Mouse (Mus musculus) testis, adult 2 months (tissue): ENCODE measurements around the gene A430078G23Rik. TPM values are rescaled to one million over a fixed set of nuclear protein-coding genes. Genes with fewer than 3 reads are reported as not detected.

ENCODE experiments used
- H3K27ac ChIP-seq: fragments of 200-500 bp; 2 replicates; pipeline ENCODE4 v1.5.1; 2012; ENCODE audit warnings: low read depth, low read length; ENCODE audit not compliant: control insufficient read depth, insufficient read depth
- H3K27me3 ChIP-seq: fragments of 200-500 bp; 2 replicates; pipeline ENCODE4 v1.6.1; 2012; ENCODE audit warnings: mild to moderate bottlenecking, low read length, moderate library complexity; ENCODE audit not compliant: control insufficient read depth, insufficient read depth
- H3K36me3 ChIP-seq: fragments of 200-500 bp; 2 replicates; pipeline ENCODE4 v1.6.1; 2012; ENCODE audit warnings: mild to moderate bottlenecking, low read length; ENCODE audit not compliant: control insufficient read depth, insufficient read depth
- H3K4me1 ChIP-seq: fragments of 200-500 bp; 2 replicates; pipeline ENCODE4 v1.6.1; 2012; ENCODE audit warnings: low read length; ENCODE audit not compliant: control insufficient read depth, insufficient read depth
- H3K4me3 ChIP-seq: fragments of 200-500 bp; 2 replicates; pipeline ENCODE4 v1.5.1; 2012; ENCODE audit warnings: low read depth, mild to moderate bottlenecking, low read length, moderate library complexity, mixed read lengths; ENCODE audit not compliant: control insufficient read depth
- CTCF ChIP-seq: fragments of 200-500 bp; IDR thresholded peaks from 2 replicates; pipeline ENCODE4 v1.5.1; 2012; ENCODE audit warnings: low read depth, mild to moderate bottlenecking, inconsistent platforms, low read length, moderate library complexity; ENCODE audit not compliant: control insufficient read depth, insufficient read depth, insufficient replicate concordance
- POLR2A ChIP-seq: fragments of 200-500 bp; IDR thresholded peaks from 2 replicates; pipeline ENCODE4 v1.6.1; 2012; ENCODE audit warnings: low read depth, mild to moderate bottlenecking, inconsistent platforms, low read length, moderate library complexity; ENCODE audit not compliant: control insufficient read depth
- polyA plus RNA-seq: library from polyadenylated mRNA; depleted of rRNA; stranded (reverse); fragments of >200 nt; gene quantifications from 2 replicates; pipeline ENCODE4 v1.2.3, GENCODE M21; 2012

A430078G23Rik gene
- polyA plus RNA-seq, 1 experiment: 0.46 TPM

DNA sequence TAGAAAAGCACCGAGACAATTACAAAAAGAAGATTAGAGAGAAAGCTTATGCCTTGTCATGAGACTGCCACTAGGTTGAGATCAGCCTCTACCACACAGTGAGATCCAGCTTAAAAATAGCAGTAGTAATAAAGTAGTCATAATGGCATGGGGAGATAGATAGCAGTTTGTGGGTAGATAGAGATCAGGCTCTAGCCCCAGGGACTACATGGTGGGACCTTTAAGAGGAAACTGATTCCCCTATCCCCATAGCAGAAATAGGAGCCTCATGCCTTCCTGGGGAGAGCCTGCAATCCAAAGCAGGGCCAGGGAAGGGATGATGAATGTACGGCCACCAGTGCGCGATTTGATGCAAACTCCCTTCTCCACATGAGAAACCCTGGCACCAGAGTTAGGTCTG is 62.0 kb downstream of the A430078G23Rik start:
- no peaks in the 10 kb centered on the region for H3K36me3 ChIP-seq
- no peak overlapping the region for H3K27ac ChIP-seq
- H3K4me3 ChIP-seq: no peak overlapping the region
- no peaks in the 10 kb centered on the region for H3K27me3 ChIP-seq
- no peak for TF ChIP-seq CTCF
- TF ChIP-seq POLR2A: no peak
- H3K4me1 ChIP-seq: peaks cover 5% of the 10 kb centered on the region; the same call in 1 of the 2 replicates

DNA sequence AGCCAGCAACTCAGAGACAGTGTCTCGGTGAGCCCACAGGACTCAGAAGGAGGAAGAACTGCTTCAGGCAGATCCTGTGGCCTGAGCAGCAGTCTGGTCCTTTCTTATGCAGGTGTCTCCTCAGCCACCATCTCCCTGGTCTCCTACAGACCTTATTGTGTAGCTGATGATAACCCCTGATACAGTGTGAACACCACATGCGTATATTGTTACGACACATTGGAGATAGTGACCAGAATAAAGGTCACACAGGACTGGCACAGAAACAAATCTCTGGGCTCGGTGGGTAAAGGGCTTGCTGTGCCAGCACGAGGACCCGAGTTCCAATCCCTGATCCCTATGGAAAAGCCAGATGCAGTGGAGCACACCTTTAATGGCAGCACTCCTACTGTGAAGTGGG is 62.4 kb downstream of the A430078G23Rik start:
- no peak overlapping the region for H3K27ac ChIP-seq

DNA sequence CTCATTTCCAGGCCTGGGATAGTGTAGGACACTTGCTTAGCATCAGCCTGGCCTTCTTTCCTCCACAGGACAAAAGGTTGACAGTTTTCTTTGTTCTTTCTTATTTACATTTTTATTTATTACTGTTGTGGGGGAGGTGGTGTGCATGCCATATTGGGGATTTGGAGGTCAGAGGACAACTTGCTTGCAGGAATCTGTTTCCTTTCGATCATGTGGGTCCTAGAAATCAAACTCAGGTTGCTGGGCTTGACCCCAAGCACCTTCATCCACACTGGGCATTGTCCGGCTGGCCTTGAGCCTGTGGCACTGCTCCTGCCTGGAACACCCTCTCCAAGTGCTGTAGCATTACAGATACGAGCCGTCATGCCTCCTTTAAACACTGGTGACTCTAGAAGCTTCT is 63.6 kb downstream of the A430078G23Rik start:
- H3K4me3 ChIP-seq: no peak overlapping the region
- no peaks in the 10 kb centered on the region for H3K36me3 ChIP-seq
- H3K27me3 ChIP-seq: no peaks in the 10 kb centered on the region
- no peak for TF ChIP-seq CTCF
- no peak for TF ChIP-seq POLR2A
- H3K4me1 ChIP-seq: no peaks in the 10 kb centered on the region
- H3K27ac ChIP-seq: no peak overlapping the region

More for the DNA sequence above, 62.4 kb downstream of the A430078G23Rik start:
- no peak; the same call in 1 of the 2 replicates for TF ChIP-seq POLR2A
- TF ChIP-seq CTCF: no peak
- Histone ChIP-seq H3K4me3 (no peak overlapping the region), H3K27me3 (no peaks in the 10 kb centered on the region), H3K4me1 (peaks cover 5% of the 10 kb centered on the region; the same call in 1 of the 2 replicates), H3K36me3 (no peaks in the 10 kb centered on the region)

DNA sequence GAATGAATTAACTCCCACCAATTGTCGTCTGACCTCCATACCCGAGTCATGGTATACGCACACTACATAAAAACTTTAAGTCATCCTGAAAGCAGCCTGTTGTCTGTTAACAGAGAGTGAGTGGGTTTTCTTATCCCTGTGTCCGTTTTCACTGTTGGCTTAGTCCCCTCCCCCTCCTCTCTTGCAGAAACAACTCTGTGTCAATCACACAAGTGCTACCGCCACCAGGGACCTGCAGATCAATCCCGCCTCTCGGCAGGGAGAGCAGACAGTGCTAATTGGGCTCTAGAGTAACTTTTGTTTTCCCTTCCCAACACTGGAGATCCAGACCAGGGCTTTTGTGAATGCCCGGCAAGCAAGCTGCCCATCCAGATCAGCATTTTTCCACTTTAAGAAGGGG is 64.2 kb downstream of the A430078G23Rik start:
- no peaks in the 10 kb centered on the region for H3K4me1 ChIP-seq

DNA sequence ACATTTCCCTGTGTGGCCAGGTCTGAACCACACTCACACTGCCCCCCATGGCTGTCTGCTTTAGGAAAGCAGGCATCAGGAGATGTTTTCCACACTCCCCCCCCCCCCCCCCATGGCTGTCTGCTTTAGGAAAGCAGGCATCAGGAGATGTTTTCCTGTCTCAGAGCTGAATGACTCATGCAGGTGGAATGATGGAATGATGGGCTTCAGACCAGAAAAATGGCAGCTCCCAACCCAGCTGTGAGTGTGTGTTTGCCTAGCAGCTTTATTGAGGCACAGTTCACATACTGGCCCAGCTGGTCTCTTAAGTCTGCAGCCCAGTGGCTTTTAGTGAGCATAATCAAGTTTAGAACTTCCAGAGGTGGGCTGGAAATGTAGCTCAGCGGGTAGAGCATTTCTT is 64.9 kb downstream of the A430078G23Rik start:
- no peak for TF ChIP-seq POLR2A
- H3K27me3 ChIP-seq: no peaks in the 10 kb centered on the region
- no peaks in the 10 kb centered on the region for H3K4me1 ChIP-seq
- H3K27ac ChIP-seq: no peak overlapping the region
- H3K4me3 ChIP-seq: no peak overlapping the region
- no peaks in the 10 kb centered on the region for H3K36me3 ChIP-seq

More for the DNA sequence above, 64.2 kb downstream of the A430078G23Rik start:
- H3K4me3 ChIP-seq: no peak overlapping the region
- H3K27ac ChIP-seq: no peak overlapping the region
- H3K27me3 ChIP-seq: no peaks in the 10 kb centered on the region
- no peaks in the 10 kb centered on the region for H3K36me3 ChIP-seq
- TF ChIP-seq CTCF (no peak), POLR2A (no peak)

DNA sequence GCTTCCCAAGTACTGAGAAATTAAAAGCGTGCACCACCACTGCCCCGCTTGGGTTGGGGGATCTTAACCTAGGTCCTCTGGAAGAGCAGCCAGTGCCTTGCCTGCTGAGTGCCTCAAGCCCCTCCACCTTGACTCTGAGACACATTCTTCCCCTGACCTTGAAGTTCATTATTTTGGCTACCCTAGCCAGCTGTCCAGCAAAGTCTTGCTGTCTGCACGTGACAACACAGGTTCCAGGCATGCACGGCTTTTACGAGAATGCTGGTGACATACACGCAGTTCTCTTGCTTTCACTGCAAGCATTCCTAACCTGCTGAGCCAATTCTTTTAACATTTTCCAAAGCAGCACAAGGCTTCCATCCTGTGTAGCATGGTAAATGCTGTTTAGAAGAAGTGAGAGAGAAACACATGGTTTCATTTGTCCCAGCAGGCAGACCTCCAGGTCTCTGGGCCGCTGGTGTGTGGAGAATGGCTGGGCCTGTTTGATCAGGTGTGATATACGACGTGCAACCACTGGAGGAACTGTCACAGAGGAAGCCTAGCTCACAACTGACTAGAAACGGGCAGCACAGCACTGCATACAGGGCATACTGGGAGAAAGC is 67.0 kb downstream of the A430078G23Rik start:
- no peak overlapping the region for H3K4me3 ChIP-seq
- H3K27me3 ChIP-seq: no peaks in the 10 kb centered on the region
- H3K36me3 ChIP-seq: no peaks in the 10 kb centered on the region
- H3K27ac ChIP-seq: no peak overlapping the region; the same call in 1 of the 2 replicates
- H3K4me1 ChIP-seq: no peaks in the 10 kb centered on the region
- no peak for TF ChIP-seq CTCF
- TF ChIP-seq POLR2A: no peak

DNA sequence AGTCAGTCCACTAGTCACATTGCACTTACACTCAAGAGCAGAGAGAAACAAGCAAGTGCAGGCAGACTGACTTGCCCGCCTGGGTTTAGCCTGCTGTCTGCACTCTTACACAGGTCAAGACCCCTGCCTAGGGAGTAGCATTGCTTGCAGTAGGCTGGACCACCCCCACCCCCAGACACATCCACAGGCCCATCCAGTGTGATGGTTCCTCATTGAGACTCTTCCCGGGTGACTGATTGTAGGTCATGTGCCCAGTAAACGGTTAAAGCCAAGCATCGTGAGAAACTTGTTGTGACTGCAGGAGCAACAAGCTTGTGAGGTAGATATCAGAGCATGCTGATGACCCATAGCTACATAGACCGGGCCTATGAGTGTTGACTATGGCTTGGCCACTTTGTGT is 68.3 kb downstream of the A430078G23Rik start:
- H3K27ac ChIP-seq: no peak overlapping the region
- H3K4me3 ChIP-seq: no peak overlapping the region
- H3K4me1 ChIP-seq: no peaks in the 10 kb centered on the region
- no peaks in the 10 kb centered on the region for H3K36me3 ChIP-seq
- TF ChIP-seq CTCF (no peak), POLR2A (no peak)
- H3K27me3 ChIP-seq: no peaks in the 10 kb centered on the region
